Mouse (Mus musculus): ENCODE data around the gene Hspa13. TPM values are rescaled to one million over a fixed set of nuclear protein-coding genes. Genes with fewer than 3 reads are reported as not detected.

The Hspa13 gene
- 9.1 TPM for polyA plus RNA-seq (2017; shearing (Covaris generic))

DNA sequence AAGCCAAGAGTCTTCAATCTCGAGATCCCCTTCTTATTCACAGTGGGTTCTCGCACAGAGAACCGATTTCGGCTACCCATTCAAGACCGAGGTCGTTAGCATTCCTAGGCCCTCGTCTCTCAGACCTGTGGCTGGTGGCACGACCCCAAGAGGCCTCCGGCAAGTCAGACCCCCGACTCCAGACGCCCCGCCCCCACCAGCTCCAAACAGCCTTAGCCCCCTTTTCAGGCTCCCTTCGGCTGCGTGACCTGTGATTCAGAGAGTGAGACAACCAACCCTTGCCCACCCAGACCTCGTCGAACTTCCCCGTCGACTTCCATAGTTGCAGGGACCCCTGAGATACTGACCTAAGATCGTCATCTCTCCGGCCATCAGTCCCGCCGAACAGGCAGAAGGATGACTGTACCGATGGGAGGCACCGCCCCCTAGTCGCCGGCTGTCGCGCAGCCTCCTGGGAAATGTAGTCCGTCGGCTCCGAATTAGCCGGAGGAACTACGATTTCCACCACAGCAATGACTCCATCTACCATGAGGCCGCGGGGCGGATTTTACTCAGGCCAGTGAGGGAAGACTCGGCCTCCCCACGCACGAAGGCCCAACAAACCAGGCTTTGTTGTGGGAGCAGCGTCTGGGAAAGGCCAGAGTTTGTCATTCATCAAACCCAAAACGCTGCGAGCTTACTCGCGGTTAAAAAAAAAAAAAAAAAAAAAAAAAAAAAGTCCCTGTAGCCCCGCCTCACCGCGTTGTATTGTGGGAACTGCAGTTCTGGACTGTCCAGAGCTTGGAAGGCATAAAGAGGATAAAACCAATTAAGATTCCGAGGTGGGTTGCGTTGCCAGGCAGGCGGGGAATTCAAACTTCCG lies at the start of gene Hspa13:
Gene Hspa13, minus strand, starts transcription at position 717 of the 862 bp plus-strand sequence.

Other genes with a start within 250 kb of the Hspa13 start
- not detected for gene Lipi, start 181.0 kb downstream of the Hspa13 start, polyA plus RNA-seq (2017; shearing (Covaris generic))
- gene Rbm11, start 174.3 kb downstream of the Hspa13 start, polyA plus RNA-seq (2017; shearing (Covaris generic)) = 0.75 TPM